Mouse (Mus musculus): ENCODE results near the gene Olfr462. TPM values are rescaled to one million over a fixed set of nuclear protein-coding genes. Genes with fewer than 3 reads are reported as not detected.

Olfr462 gene
- total RNA-seq, 2 experiments from 2014 or later: not detected

DNA sequence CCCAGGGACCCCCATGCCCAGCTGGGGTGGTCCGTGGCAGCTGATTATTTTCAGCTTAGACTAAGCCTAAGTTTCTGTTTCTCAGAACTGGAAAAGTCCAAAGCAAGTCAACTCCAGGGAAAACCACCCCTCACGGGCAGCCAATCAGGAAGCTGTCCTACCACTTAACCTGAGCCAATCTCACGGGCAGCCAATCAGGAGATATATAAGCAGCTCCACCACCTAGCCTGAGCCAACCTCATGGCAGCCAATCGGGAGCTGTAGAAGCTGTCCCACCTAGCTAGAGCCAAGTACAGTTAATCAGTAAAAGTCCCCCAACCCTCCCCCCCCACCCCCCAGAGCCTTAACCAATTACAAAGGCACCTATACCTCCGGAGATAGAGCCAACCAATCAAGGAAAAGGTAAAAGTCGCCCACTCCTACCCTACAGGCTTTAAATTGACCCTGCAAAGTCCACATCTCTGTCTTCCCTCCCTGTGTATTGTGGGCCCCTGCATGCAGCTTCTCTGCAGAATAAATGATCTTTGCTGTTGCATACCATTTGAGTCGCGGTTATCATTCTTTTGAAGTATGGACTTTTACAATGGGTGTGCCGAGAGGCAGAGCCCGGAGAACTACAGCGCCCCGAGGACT is 45.0 kb downstream of the Olfr462 start:
- DNase-seq: no peak

DNA sequence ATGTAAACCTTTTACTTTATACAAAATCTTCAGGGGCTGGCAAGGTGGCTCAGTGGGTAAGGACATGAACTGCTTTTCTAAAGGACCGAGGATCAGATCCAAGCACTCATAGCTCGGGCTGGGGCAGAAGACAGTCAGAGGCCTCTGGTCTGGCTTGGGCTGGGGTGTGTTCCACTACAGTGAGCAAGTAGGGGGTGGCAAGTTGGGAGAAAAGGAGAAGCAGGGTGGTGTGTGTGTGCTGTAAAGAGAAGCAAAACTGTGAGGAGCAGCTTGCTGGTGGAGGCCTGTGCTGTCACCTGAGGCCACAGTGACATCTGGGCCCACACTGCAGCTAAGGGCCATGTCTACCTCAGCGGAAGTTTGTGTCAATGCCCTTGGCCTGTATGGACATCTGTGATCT is 50.6 kb downstream of the Olfr462 start:
- DNase-seq: no peak

DNA sequence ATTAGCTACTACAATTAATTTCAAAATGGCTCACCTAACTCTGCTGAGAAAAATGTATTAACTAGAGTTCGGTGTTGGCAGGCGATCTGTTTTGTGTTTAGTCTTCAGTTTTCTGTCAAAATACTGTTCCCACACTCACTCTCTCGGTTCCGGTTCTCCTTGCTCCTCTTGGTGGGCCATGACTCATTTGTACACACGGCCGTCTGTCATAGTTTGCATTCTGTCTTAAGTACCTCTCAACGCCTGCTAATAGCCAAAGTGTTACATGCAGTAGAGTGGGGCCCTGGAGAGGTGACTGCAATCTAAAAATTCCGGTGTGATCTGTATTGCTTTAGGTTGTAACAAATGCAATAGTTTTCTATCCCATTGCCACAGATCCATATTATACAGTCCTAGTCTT is 51.4 kb downstream of the Olfr462 start:
- DNase-seq: no peak

Other genes with a start within 250 kb of the Olfr462 start
- under 1 TPM; 0.07 to 0.16 TPM for gene Rnf43, start 229.5 kb downstream of the Olfr462 start, total RNA-seq (2021)
- gene Supt4a, start 154.7 kb downstream of the Olfr462 start, total RNA-seq (2021): 10 to 100 TPM; 38.6 to 42.6 TPM
- under 1 TPM; 0.27 to 0.38 TPM for gene Tspoap1, start 131.7 kb downstream of the Olfr462 start, total RNA-seq (2021)
- gene Mpo, start 98.7 kb downstream of the Olfr462 start, total RNA-seq (2021): 1 to 10 TPM in 1 of 2 experiments, not detected in 1; 4.4 TPM
- not detected for gene Lpo, start 64.0 kb downstream of the Olfr462 start, total RNA-seq (2021)
- gene Mks1, start 39.1 kb downstream of the Olfr462 start, total RNA-seq (2021): 1 to 10 TPM; 2.9 to 3.0 TPM
- gene Epx, start 16.7 kb downstream of the Olfr462 start, total RNA-seq (2021): under 1 TPM in 1 of 2 experiments, not detected in 1; 0.47 TPM
- gene Olfr463, start 5.1 kb upstream of the Olfr462 start, total RNA-seq (2021): not detected
- not detected for gene Olfr464, start 28.7 kb upstream of the Olfr462 start, total RNA-seq (2021)
- gene Dynll2, start 95.3 kb upstream of the Olfr462 start, total RNA-seq (2021): 100 to 1,000 TPM; 122 to 139 TPM
- 100 to 1,000 TPM in 1 of 2 experiments, 10 to 100 TPM in 1; 89.5 to 128 TPM for gene Srsf1, start 155.1 kb upstream of the Olfr462 start, total RNA-seq (2021)
- 10 to 100 TPM; 44.0 to 46.4 TPM for gene Vezf1, start 176.0 kb upstream of the Olfr462 start, total RNA-seq (2021)
- 10 to 100 TPM; 50.5 to 60.6 TPM for gene Cuedc1, start 205.8 kb upstream of the Olfr462 start, total RNA-seq (2021)